Mouse (Mus musculus) kidney, postnatal 4 days (tissue): ENCODE measurements around the gene Ak1.

Experiments used
- DNase-seq, 2 experiments: peaks; one replicate each; pipeline ENCODE4 v3.0.0; 2021; ENCODE audit warnings: mixed read lengths in 2 of 2

Ak1 gene

DNA sequence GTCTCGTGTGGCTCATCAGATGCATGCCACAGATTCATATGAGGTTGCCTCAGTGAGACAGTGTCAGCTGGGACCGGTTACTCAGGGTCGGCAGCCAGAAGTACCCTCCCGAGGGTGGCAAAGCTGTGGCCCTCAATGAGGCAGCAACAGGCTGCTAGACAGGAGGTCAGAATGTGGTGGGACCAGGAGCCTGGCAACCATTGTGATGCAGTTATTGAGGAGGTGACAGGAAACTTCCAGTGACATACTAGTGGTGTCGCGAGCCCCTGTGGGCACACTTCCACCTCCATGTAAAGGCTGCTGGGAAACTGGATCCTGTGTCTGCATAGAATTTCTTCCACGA lies at the start of gene Ak1:
TSS of gene Ak1 (plus strand) at position 242 of the 343 bp plus-strand sequence.
- no peak for DNase-seq

DNA sequence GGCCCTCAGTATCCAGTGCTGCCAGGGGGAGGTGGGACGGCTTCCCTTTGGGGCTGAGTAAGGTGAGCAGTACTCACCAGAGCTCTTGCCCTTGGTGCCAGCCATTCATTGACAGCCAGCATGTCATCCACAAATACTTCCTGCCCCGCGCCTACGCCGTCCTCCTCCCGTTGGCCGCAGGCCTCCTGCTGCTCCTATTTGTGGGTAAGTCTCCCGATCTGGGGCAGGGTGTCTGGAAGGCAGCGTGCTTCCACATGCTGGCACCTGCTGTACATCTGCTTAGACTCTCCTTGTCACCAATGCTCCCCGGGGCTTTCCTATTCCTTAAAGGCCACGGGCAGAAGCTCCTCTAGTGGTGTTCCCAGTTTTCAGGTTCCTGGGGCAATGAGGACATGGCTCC lies 49.4 kb upstream of the Ak1 start:
- DNase-seq: no peak

DNA sequence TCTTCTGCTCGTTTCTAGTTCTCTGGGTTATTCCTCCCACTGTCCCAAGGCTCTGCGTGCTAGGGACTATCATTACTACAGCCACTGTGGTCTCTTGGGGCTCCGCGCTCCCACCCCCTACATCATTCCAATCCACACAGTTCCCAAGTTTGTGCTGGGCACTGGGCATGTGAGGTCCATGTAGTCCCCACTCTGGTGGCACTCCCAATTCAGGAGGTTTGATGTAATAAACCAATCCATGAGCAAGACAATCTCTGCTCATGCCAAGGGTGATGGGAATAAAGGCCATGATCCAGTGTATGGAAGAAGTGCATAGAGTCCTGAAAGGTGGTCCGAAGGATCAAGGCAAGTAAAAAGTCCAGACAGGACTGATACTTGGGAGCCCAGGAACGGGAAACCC lies 47.1 kb upstream of the Ak1 start, which contains the start of gene Pip5kl1:
TSS of gene Pip5kl1 (plus strand) at position 301 of the 400 bp plus-strand sequence.
- DNase-seq: no peak

DNA sequence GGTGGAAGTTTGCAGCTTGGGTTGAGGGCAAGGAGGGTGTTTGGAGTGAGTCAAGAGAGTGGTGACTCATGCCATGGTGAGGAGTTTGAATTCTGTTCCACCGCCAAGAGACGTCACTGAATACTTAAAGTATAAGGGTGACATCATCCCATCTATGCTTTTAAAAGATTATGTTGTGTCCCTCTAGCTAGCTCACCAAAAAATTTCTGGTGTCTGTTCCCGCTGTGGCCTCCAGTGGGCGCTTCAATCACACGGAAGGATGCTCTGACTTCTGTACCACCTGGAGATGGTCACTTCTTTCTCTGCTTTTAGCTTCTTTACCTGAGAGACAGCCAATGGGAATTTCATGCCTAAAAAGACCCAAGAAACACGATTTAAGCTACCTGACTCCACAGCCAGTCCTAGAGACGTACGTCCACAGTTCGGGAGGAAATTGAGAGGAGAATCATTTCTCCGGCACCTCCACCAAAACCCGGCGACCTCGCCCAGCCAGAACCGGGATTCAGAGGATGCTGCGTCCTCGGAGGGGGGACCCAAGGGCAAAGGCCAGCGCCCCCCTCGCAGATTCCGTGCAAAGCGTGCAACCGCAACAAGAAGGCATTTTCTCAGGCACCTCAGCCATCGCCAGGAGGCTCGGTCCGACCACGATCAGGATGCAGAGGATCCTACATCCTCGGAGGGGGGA lies 46.5 kb upstream of the Ak1 start:
- DNase-seq: peak; percentile 73 to 74

DNA sequence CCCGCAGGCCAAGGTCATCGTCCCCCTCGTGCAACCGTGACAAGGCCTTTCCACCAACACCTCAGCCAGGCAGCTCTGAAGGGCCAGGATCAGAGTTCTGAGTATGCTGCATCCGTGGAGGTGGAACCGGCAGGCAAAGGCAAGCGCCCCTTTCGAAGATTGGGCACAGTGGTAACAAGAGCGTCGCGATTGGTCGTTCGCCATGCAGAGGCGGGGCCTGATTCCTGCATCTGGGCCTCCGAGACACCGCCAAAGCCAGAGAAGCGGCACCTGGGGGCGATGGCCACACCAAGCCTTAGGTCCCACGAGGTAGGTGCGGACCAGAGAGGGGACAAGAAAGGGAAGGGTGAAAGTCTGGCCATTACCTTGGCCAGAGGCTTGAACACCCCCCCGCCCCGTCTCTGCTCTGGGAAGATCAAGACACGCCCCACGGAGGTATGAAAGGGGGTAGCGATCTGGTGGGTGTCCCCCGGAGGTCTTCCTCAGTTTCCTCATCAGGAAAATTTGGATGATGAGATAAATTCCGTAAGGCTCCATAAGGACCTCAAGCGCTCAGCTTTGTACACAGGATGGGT lies 45.9 kb upstream of the Ak1 start, which contains the start of gene 9430097D07Rik:
TSS of gene 9430097D07Rik (minus strand) at position 99 of the 575 bp plus-strand sequence.
- peak; percentile 60 to 71 for DNase-seq

DNA sequence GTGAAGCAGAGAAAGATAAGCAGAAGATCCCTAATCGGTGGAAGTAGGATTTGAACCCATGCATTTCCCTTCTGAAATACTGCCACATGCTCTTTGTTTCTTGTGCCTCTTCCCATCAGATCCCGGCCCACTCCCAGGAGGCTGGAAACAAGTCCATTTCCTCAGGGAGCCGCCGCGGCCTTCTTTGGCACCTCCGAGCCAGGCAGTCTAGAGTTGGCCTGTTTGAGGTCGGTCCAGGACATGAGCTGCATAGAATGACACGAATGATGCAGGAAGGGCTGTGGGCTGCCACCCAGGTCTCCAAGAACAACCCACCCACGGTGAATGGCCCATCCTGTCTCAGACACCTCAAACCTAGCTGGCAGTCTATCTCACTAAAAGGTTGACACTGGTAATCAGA lies 45.0 kb upstream of the Ak1 start:
- DNase-seq: no peak

DNA sequence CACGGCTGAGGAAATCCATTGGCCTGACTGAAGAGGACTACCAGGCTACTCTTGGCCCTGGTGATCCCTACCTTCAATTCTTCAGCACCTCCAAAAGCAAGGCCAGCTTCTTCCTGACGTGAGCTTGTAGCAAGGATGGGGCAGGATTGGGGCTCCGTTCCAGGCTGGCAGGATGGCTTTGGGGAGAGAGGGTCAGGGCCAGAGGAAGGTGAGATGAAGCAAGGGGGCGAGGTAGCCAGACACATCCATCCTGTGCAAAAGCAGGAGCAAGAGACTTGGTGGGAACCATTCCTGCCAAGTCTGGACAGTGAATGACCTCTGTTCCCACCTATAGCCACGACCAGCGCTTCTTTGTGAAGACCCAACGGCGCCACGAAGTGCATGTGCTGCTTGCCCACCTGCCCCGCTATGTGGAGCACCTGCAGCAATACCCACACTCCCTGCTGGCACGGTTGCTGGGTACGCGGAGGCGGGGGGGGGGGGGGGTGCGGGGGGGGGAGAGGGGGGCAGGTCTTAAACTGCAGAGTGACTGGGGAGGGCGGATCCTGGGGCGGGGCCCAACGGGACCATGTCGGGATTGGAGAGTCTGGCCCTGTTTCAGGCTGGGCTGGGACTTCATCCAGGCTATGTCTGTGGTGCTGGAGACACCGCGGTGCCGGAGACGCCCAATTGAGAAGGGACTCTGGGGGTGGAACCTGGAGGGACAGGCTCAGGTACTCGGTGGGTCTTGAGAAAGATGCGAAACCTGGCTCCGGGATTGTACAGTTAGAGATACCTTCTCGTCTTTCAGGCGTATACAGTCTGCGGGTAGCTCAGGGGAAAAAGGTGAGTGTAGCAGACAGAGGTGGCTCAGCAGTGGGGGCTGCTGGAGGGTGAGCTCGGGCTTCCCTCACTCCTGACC lies 43.2 kb upstream of the Ak1 start:
- peak; percentile 61 to 73 for DNase-seq

DNA sequence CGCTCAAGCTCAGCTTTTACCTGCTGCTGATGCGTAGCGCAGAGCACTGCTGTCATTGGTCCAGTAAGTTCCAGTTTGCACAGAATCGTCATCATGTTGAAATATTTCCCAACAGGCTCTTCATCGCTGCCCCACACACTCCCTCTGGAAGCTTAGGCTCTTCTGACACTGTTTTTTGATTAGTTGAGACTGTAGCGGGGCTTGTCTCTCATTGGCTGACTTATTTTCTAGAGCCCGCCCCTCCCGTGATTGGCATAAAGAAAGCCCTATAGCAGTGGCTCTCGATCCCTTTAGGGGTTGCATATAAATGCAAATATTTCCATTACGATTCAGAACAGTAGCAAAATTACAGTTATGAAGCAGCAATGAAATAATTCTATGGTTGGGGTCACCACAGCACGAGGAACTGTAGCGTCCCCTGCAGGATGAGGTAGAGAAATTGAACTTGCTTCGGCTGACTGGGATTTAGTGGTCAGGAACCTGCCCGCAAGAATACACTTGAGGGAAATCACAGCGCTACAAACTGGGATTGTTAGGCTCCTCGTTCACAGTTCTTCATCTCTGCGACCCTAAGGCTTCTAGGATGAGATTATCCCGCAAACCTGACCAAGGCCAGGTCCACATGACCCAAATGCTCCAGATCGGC lies 40.0 kb upstream of the Ak1 start:
- DNase-seq: peak; percentile 69 to 73

DNA sequence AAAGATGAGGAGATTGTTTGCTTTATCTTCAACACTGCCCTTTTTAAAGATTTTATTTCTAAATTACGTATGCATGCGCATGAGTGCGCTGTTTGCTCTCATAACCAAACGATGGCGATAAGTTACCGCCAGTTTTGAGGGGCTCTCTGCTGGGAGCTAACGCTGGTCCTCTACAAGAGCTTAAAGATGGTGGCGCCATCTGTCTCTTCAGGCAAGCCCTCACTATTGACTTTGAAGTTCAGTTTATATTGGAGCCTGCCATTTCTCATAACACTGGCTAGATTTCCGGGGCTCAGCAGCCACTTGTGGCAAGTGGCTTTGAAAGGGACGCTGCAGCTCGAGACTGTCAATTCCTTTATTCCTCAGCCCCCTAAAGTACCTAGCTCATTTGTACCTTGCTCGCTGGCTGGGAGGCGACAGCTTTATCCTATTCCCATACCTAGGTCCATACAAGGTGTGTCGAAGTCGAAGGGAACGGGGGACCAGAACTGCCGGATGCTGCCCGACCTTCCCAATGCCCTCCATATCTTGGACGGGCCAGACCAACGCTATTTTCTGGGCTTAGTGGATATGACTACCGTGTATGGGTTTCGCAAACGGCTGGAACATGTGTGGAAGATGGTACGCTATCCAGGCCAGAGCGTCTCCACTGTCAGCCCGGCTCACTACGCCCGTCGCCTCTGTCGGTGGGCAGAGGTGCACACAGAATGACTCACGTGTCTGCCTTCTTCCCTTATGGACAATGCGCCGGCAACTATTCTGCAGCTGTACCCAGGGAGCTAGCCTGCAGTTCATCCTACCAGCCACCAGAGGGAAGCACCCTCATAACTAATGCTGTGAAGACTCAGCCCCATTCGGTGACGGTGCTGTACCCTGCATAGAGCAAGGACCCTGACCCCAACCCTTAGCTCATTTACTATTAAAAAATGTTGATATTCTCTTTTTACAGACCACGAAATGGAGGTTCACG lies 38.4 kb upstream of the Ak1 start:
- peak; percentile 81 to 86 for DNase-seq

DNA sequence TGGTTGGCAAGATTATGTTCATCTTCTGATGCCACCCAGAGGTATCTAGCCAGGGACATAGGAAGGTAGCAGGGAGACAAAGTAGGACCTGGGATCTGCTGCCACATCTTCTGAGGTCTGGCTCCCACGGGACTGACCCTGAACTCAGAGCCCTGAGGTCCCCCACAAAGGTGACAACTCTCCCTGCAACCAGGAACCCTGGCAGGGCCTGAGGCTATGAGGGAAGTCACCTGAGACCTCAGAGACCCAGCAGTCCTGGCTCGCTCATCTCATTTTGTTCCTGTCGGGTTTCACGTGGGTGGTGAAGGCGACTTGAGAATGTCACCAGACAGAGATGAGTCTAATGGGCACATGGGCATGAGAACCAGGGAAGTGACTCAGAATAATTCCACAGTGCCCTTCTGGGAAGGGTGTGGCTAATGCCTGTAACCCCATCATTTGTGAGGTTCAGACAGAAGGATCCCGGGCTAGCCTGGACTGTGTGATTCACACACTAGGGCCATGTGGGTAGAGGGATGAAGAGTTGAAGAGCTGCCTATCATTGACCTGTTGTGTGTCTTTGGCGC lies 36.3 kb upstream of the Ak1 start:
- DNase-seq: no peak

DNA sequence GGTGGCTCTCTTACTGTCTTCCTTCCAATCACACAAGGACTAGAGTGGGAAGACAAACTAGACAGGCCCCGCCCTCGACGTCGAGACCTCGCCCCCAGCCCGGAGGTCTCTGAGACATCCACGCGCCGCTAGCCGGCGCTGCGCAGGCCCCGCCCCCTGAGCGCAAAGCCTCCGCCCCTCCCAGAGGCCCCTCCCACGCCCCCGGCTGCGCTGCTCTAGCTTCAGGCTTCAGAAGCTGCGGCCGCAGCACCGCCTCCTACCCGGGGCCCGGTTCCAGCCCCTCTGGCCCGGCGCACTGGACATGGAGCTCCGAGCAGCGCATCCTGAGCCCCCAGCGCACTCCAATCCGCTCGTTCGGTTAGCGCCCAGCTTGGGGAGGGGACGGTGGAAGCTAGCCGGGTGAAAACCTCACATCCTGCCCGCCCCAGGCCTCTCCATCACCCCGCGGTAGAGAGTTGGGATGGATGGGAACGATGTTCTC lies 34.6 kb upstream of the Ak1 start, which contains the start of gene St6galnac4:
TSS of gene St6galnac4 (plus strand) at position 225 of the 481 bp plus-strand sequence.
- peak; percentile 95 to 97 for DNase-seq

DNA sequence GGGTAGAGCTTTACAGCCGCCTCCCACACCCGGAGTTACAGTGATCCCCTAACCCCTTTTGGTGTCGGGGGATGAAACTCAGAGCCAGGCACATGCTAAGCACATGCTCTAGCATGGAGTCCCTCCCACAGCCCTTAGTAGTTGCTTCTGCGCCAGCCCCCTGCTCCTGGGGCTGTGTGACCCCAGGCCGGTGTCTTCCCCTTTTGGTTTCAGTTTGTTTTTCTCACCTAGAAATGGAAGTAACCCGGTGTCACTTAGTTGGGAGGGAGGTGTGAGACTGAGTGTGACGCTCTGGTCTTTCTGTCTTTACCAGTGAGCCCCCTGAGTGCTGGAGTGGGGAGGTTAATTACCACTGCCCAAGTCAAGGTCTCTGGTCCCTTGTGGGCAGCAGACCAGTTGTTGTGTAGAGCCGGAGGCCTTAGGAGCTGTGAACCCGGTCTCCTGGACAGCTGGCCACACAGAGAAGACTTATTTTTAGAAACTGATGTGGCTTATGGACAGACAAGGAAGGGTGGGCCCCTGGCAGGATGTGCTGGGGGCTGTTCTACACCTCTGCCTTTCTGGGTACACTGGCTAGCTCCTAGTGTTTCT lies 33.7 kb upstream of the Ak1 start:
- peak in 1 of 2 experiments; percentile 40 for DNase-seq

DNA sequence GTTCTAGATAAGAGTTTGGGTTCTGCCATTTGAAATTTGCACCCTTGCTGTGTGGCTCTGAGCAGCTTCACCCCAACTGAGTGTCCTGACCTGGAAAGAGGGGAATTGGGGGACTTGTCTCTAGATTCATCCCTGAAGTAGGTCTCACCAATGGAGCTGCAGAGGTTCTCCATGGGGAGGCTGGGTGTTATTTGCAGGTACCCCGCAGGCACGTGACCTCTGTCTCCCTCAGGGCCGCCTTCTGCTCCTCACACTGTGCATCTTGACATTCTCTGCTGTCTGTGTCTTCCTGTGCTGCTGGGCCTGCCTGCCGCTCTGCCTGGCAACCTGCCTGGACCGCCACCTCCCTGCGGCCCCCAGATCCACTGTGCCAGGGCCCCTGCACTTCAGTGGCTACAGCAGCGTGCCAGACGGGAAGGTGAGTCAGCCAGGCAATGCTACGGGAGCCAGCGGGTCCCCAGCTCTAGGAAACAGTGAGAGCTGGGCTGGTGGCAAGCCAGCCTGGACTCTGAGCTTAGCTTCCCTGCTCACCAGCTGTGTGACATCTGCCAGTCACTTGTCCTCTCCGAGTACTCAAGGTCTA lies 32.3 kb upstream of the Ak1 start:
- DNase-seq: peak; percentile 43 to 55

DNA sequence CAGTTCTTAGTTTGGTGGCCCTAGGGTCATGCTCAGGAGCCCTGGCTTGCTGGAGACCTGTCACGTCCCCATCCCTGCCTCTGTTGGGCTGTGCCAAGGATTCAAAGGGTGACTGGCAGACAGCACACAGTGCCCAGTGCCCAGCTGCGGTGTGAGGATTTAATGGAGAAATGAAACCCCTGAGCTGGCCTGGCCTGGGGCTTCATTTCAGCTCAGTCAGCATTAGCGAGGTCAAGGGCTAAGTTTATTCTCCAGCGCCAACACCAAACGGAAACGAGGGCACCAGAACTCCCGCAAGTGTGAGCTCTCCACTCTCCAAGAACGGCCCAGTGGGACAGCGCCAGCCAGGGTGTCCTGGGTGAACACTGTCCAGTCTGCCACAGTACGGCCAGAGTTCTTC lies 31.3 kb upstream of the Ak1 start:
- DNase-seq: no peak

DNA sequence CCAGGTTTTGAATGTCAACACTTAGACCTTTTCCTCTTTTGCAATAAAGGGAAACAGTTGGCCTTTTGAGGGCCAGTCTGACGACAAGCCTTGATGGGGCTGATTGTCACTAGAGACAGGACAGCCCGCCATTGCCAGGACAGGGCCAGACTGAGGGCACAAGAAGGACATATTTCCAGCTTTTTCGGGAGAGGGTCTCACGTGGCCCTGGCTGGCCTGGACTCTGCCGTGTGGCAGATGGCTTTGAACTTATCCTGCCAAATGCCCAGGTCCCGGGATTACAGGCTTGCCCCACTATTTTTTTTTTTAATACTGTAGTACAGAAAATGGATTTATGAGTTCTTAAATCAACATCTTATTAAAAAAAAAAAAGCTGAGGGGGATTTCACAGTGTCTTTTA lies 30.3 kb upstream of the Ak1 start:
- no peak for DNase-seq

DNA sequence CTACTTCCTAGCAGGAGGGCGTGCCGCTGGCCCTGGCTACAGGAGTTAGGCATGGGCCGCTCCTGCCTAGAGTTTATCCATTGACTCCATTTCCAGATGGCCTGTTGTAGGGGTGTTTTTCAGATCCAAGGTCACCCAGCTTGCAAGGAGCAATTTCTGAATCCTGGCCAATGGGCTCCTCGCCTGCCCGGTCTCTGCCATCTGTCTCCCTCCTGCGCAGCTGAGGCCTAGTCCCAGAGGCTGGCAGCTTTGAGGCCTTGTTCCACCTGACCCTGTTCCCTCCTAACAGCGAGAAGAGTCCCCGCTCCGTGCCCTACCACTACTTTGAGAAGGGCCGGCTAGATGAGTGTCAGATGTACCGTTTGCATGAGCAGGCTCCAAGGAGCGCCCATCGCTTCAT lies 24.8 kb upstream of the Ak1 start:
- DNase-seq: no peak

DNA sequence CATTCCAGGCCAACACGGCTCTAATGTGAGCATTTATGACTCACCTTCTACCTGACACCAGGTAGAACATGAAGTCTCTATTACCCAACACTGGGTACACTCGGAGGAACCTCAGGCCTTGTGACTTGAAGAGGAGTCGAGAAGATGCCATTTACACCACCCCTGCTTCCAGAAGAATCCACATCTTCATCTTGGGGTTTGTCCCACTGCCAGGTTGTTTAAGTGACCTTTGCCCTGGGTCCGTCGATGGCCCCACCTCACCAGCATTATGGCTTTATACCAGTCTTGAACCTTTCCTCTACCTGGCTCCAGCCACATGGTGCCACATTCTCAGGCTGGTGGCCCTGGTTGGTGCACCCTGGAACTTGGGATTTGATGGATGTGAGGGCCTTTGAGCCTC lies 24.3 kb upstream of the Ak1 start:
- DNase-seq: no peak

DNA sequence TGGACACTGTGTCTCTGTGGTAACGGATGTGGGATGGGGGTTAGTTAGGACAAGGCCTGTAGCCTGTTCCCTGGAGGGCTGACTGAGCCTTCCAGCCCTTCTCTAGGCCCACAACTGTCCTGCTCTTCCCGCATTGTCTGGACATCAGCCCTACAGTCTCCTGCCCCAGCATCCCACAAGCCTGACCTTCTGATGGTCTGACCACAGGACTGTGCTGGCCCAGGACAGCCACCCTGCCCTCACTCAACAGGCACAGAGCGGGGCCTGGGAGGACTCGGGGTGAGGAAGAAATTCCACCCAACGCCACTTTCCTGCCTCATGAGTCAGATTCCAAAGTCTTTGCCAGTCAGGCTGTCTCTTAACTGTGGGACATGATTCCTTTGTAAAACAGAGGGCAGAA lies 23.9 kb upstream of the Ak1 start:
- no peak for DNase-seq

DNA sequence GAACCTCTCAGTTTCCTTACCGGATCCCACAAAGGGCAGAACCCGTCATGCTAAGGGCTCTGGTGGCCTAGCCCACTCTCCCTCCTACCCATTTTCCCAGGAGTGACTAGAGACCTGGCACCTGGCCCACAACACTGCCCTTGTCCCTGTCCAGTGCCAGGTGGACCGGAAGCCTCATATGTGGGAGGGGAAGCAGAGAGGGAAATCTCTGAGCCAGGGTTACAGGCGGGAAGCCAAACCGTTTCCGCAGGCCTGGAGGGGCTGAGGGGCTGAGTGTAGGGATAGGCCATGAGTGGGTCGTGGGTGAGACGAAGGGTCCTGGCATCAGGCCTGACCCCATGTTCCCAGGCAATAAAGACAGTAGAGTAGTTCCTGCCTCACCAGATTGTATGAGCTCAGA lies 23.1 kb upstream of the Ak1 start:
- DNase-seq: peak; percentile 58 to 70

DNA sequence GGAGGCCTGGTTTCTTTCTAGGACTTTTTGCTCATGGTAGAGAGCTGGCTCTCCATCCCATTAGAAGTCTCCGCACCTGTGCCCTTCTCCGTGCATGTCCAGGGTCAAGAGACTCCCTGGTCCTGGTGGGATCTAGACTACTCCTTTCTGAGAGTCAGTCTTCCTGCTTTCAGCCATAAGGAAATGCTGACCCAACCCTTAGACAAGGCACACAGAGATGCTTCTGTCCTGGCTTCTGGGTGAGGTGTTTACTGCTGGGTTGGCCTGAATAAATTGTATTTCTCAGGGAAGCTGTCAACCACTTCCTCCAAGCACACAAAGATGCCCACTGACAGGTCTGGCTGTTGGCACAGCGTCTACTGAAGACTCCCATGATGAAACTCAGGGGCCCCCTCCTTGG lies 22.1 kb upstream of the Ak1 start, which contains the start of gene St6galnac6:
TSS of gene St6galnac6 (plus strand) at position 301 of the 400 bp plus-strand sequence.
- no peak for DNase-seq
